Mouse (Mus musculus): Measurements from ENCODE around the gene Fam78a. TPM values are rescaled to one million over a fixed set of nuclear protein-coding genes. Genes with fewer than 3 reads are reported as not detected.

The Fam78a gene
- polyA plus RNA-seq, 1 experiment from 2014 or later, result 3.8 TPM

GRCm38 (mm10) chr2:32104122-32104521 lies 19.5 kb upstream of the Fam78a start:
- H3K36me3 ChIP-seq (replicated peaks; ENCODE audit: insufficient read depth, low read length), result 0 out of 2 replicates have a peak, but pooled peaks cover 3% of the 10 kb centered on the region
- H3K9me3 ChIP-seq (ENCODE audit: low read length), result no peaks in the 10 kb centered on the region
- DNase-seq (no peak), ATAC-seq (no peak)
- no peak overlapping the region for H3K27ac ChIP-seq (ENCODE audit: low read depth)
- no peak overlapping the region for H3K9ac ChIP-seq (replicated peaks)
- H3K4me2 ChIP-seq (ENCODE audit: low read depth, low read length), result no peak overlapping the region
- no peaks in the 10 kb centered on the region for H3K27me3 ChIP-seq (ENCODE audit: insufficient read depth, low read length)
- peaks cover 2% of the 10 kb centered on the region; the same call in 1 of the 2 replicates for H3K4me1 ChIP-seq (ENCODE audit: insufficient read depth)
- WGBS (ENCODE audit: insufficient replicate concordance), result 75% methylated on average over 7 of the region's 7 CpGs
- H3K4me3 ChIP-seq (ENCODE audit: low read depth, low read length), result no peak overlapping the region
- TF ChIP-seq EP300 (IDR thresholded peaks at IDR 0.05; ENCODE audit: low read depth) (no peak), CTCF (IDR thresholded peaks at IDR 0.05; ENCODE audit: low read depth) (no peak)

GRCm38 (mm10) chr2:32103557-32103956 lies 18.9 kb upstream of the Fam78a start:
- TF ChIP-seq CTCF (IDR thresholded peaks at IDR 0.05; ENCODE audit: low read depth) (no peak), EP300 (IDR thresholded peaks at IDR 0.05; ENCODE audit: low read depth) (no peak)
- 74% methylated on average over 7 of the region's 7 CpGs for WGBS (ENCODE audit: insufficient replicate concordance)
- H3K27me3 ChIP-seq (ENCODE audit: insufficient read depth, low read length), result no peaks in the 10 kb centered on the region
- H3K27ac ChIP-seq (ENCODE audit: low read depth), result no peak overlapping the region
- 0 out of 2 replicates have a peak, but pooled peaks cover 3% of the 10 kb centered on the region for H3K36me3 ChIP-seq (replicated peaks; ENCODE audit: insufficient read depth, low read length)
- H3K4me3 ChIP-seq (ENCODE audit: low read depth, low read length), result no peak overlapping the region
- H3K4me1 ChIP-seq (ENCODE audit: insufficient read depth), result peaks cover 2% of the 10 kb centered on the region; the same call in 1 of the 2 replicates
- ATAC-seq (no peak), DNase-seq (no peak)
- no peaks in the 10 kb centered on the region for H3K9me3 ChIP-seq (ENCODE audit: low read length)
- H3K4me2 ChIP-seq (ENCODE audit: low read depth, low read length), result no peak overlapping the region
- H3K9ac ChIP-seq (replicated peaks), result no peak overlapping the region

- Histone ChIP-seq H3K9me3 (ENCODE audit: low read length) (no peaks in the 10 kb centered on the region), H3K4me3 (ENCODE audit: low read depth, low read length) (no peak overlapping the region), H3K36me3 (replicated peaks; ENCODE audit: insufficient read depth, low read length) (0 out of 2 replicates have a peak, but pooled peaks cover 3% of the 10 kb centered on the region), H3K4me2 (ENCODE audit: low read depth, low read length) (no peak overlapping the region), H3K4me1 (ENCODE audit: insufficient read depth) (peaks cover 2% of the 10 kb centered on the region; the same call in 1 of the 2 replicates), H3K27ac (ENCODE audit: low read depth) (no peak overlapping the region), H3K9ac (replicated peaks) (no peak overlapping the region), H3K27me3 (ENCODE audit: insufficient read depth, low read length) (no peaks in the 10 kb centered on the region)
- ATAC-seq (no peak), DNase-seq (no peak)
- WGBS (ENCODE audit: insufficient replicate concordance), result 66% methylated on average over 5 of the region's 5 CpGs
- no peak for TF ChIP-seq EP300 (IDR thresholded peaks at IDR 0.05; ENCODE audit: low read depth)
- no peak for TF ChIP-seq CTCF (IDR thresholded peaks at IDR 0.05; ENCODE audit: low read depth)
Observed at GRCm38 (mm10) chr2:32102944-32103343, 18.3 kb upstream of the Fam78a start.

GRCm38 (mm10) chr2:32096122-32096420 lies 11.4 kb upstream of the Fam78a start:
- Histone ChIP-seq H3K27me3 (ENCODE audit: insufficient read depth, low read length) (no peaks in the 10 kb centered on the region), H3K27ac (ENCODE audit: low read depth) (no peak overlapping the region), H3K4me1 (ENCODE audit: insufficient read depth) (peaks cover 13% of the 10 kb centered on the region), H3K9ac (replicated peaks) (peak overlapping the region; percentile 62), H3K9me3 (ENCODE audit: low read length) (no peaks in the 10 kb centered on the region), H3K4me2 (ENCODE audit: low read depth, low read length) (peak overlapping the region; percentile 64), H3K36me3 (replicated peaks; ENCODE audit: insufficient read depth, low read length) (0 out of 2 replicates have a peak, but pooled peaks cover 3% of the 10 kb centered on the region), H3K4me3 (ENCODE audit: low read depth, low read length) (peak overlapping the region; percentile 25; the same call in 1 of the 2 replicates)
- DNase-seq, result no peak
- TF ChIP-seq EP300 (IDR thresholded peaks at IDR 0.05; ENCODE audit: low read depth) (no peak), CTCF (IDR thresholded peaks at IDR 0.05; ENCODE audit: low read depth) (no peak)
- 87% methylated on average over 10 of the region's 10 CpGs for WGBS (ENCODE audit: insufficient replicate concordance)
- no peak for ATAC-seq

GRCm38 (mm10) chr2:32095351-32096121 lies 10.9 kb upstream of the Fam78a start, which contains the start of gene Plpp7:
Plpp7 (plus strand) TSS chr2:32095528.
- peaks cover 13% of the 10 kb centered on the region for H3K4me1 ChIP-seq (ENCODE audit: insufficient read depth)
- H3K4me2 ChIP-seq (ENCODE audit: low read depth, low read length), result peak within 1 kb of the TSS; percentile 64
- H3K36me3 ChIP-seq (replicated peaks; ENCODE audit: insufficient read depth, low read length), result 0 out of 2 replicates have a peak, but pooled peaks cover 3% of the 10 kb centered on the region
- TF ChIP-seq EP300 (IDR thresholded peaks at IDR 0.05; ENCODE audit: low read depth), result no peak
- no peak for TF ChIP-seq CTCF (IDR thresholded peaks at IDR 0.05; ENCODE audit: low read depth)
- peak; percentile 71 for ATAC-seq
- peak within 1 kb of the TSS; percentile 62 for H3K9ac ChIP-seq (replicated peaks)
- no peaks in the 10 kb centered on the region for H3K9me3 ChIP-seq (ENCODE audit: low read length)
- peak within 1 kb of the TSS; percentile 25 for H3K4me3 ChIP-seq (ENCODE audit: low read depth, low read length)
- no peak within 1 kb of the TSS for H3K27ac ChIP-seq (ENCODE audit: low read depth)
- 47% methylated on average over 22 of the region's 22 CpGs for WGBS (ENCODE audit: insufficient replicate concordance)
- H3K27me3 ChIP-seq (ENCODE audit: insufficient read depth, low read length), result no peaks in the 10 kb centered on the region
- DNase-seq, result peak; percentile 48

GRCm38 (mm10) chr2:32094001-32094707 lies 9.5 kb upstream of the Fam78a start:
- no peaks in the 10 kb centered on the region for H3K27me3 ChIP-seq (ENCODE audit: insufficient read depth, low read length)
- DNase-seq (no peak), ATAC-seq (no peak)
- WGBS (ENCODE audit: insufficient replicate concordance), result 72% methylated on average over 7 of the region's 7 CpGs
- H3K9ac ChIP-seq (replicated peaks), result no peak overlapping the region
- H3K36me3 ChIP-seq (replicated peaks; ENCODE audit: insufficient read depth, low read length), result no peaks in the 10 kb centered on the region
- H3K27ac ChIP-seq (ENCODE audit: low read depth), result no peak overlapping the region
- H3K4me2 ChIP-seq (ENCODE audit: low read depth, low read length), result no peak overlapping the region
- H3K4me3 ChIP-seq (ENCODE audit: low read depth, low read length), result no peak overlapping the region
- TF ChIP-seq CTCF (IDR thresholded peaks at IDR 0.05; ENCODE audit: low read depth) (no peak), EP300 (IDR thresholded peaks at IDR 0.05; ENCODE audit: low read depth) (no peak)
- H3K9me3 ChIP-seq (ENCODE audit: low read length), result peaks cover 6% of the 10 kb centered on the region
- peaks cover 13% of the 10 kb centered on the region for H3K4me1 ChIP-seq (ENCODE audit: insufficient read depth)

All from liver, postnatal 0 days (tissue).